Mouse (Mus musculus) megakaryocyte, embryonic 14.5 days (primary cell): ENCODE results near the gene Stim1. TPM values are rescaled to one million over a fixed set of nuclear protein-coding genes. Genes with fewer than 3 reads are reported as not detected.
"Not testable (repeated sequence)": the region's sequence is repeated elsewhere in the genome, so short reads cannot be mapped to it uniquely, and the experiment has no call there.

ENCODE experiments used
- H3K27me3 ChIP-seq: replicated peaks from 2 replicates; pipeline ENCODE3; 2012; ENCODE audit warnings: inconsistent platforms
- H3K36me3 ChIP-seq: replicated peaks from 2 replicates; pipeline ENCODE3; 2012; ENCODE audit warnings: low read length, inconsistent platforms, mixed read lengths
- H3K4me1 ChIP-seq: 2 replicates; pipeline ENCODE4 v1.6.1; 2012; ENCODE audit warnings: inconsistent platforms
- H3K4me3 ChIP-seq: replicated peaks from 2 replicates; pipeline ENCODE3; 2012; ENCODE audit warnings: moderate library complexity, mild to moderate bottlenecking, inconsistent platforms
- H3K9me3 ChIP-seq: 2 replicates; pipeline ENCODE4 v1.6.1; 2012; ENCODE audit warnings: inconsistent platforms
- FLI1 ChIP-seq: IDR thresholded peaks from 2 replicates; pipeline ENCODE4 v1.6.1; 2012; ENCODE audit warnings: low read length, inconsistent platforms, mixed read lengths
- GATA1 ChIP-seq: IDR thresholded peaks from 3 replicates; pipeline ENCODE4 v1.6.1; 2012; ENCODE audit warnings: mixed read lengths, low read length, inconsistent platforms, borderline replicate concordance
- polyA plus RNA-seq: library from polyadenylated mRNA; stranded (reverse); fragments of >175 nt; gene quantifications from 2 replicates; pipeline ENCODE4 v1.2.3, GENCODE M21; 2012; ENCODE audit warnings: low replicate concordance; ENCODE audit not compliant: insufficient read depth

Stim1 gene
- polyA plus RNA-seq, 1 experiment, result 106 TPM

GRCm38 (mm10) chr7:102260518-102260917, 7.1 kb upstream of the Stim1 start:
- Histone ChIP-seq H3K4me1 (peaks cover 7% of the 10 kb centered on the region), H3K9me3 (no peaks in the 10 kb centered on the region), H3K27me3 (no peaks in the 10 kb centered on the region), H3K4me3 (no peak overlapping the region), H3K36me3 (no peaks in the 10 kb centered on the region)
- TF ChIP-seq FLI1, result no peak
- no peak for TF ChIP-seq GATA1

- peaks cover 18% of the 10 kb centered on the region for H3K4me1 ChIP-seq
- TF ChIP-seq GATA1, result no peak
- TF ChIP-seq FLI1, result no peak
- no peaks in the 10 kb centered on the region for H3K27me3 ChIP-seq
- H3K36me3 ChIP-seq, result no peaks in the 10 kb centered on the region
- H3K9me3 ChIP-seq, result no peaks in the 10 kb centered on the region
- H3K4me3 ChIP-seq, result no peak overlapping the region
Observed at GRCm38 (mm10) chr7:102263020-102263419, 4.6 kb upstream of the Stim1 start.

GRCm38 (mm10) chr7:102266021-102266400, 1.6 kb upstream of the Stim1 start:
- H3K27me3 ChIP-seq, H3K9me3 ChIP-seq: not testable (repeated sequence)
- Histone ChIP-seq H3K4me1 (peaks cover 27% of the 10 kb centered on the region), H3K36me3 (peaks cover 10% of the 10 kb centered on the region), H3K4me3 (peak overlapping the region; percentile 99)

GRCm38 (mm10) chr7:102266401-102267042, 1.1 kb upstream of the Stim1 start:
- Histone ChIP-seq H3K4me1 (peaks cover 32% of the 10 kb centered on the region), H3K36me3 (peaks cover 14% of the 10 kb centered on the region), H3K4me3 (peak overlapping the region; percentile 99), H3K27me3 (no peaks in the 10 kb centered on the region), H3K9me3 (no peaks in the 10 kb centered on the region)
- TF ChIP-seq FLI1, result no peak
- no peak for TF ChIP-seq GATA1

GRCm38 (mm10) chr7:102267113-102267579, 460 bp upstream of the Stim1 start:
- peaks cover 39% of the 10 kb centered on the region for H3K4me1 ChIP-seq
- no peaks in the 10 kb centered on the region for H3K27me3 ChIP-seq
- H3K9me3 ChIP-seq, result no peaks in the 10 kb centered on the region
- peak overlapping the region; percentile 99 for H3K4me3 ChIP-seq
- peaks cover 14% of the 10 kb centered on the region for H3K36me3 ChIP-seq
- TF ChIP-seq FLI1 (no peak), GATA1 (no peak)

GRCm38 (mm10) chr7:102268395-102268748, 766 bp downstream of the Stim1 start:
- Histone ChIP-seq H3K36me3 (peaks cover 26% of the 10 kb centered on the region), H3K27me3 (no peaks in the 10 kb centered on the region), H3K9me3 (no peaks in the 10 kb centered on the region), H3K4me3 (peak overlapping the region; percentile 99), H3K4me1 (peaks cover 51% of the 10 kb centered on the region)
- no peak for TF ChIP-seq GATA1
- TF ChIP-seq FLI1, result no peak

- Histone ChIP-seq H3K4me3 (peak overlapping the region; percentile 84), H3K9me3 (no peaks in the 10 kb centered on the region), H3K36me3 (peaks cover 45% of the 10 kb centered on the region), H3K4me1 (peaks cover 76% of the 10 kb centered on the region), H3K27me3 (no peaks in the 10 kb centered on the region)
- TF ChIP-seq FLI1 (no peak), GATA1 (no peak)
Observed at GRCm38 (mm10) chr7:102272422-102272948, 4.9 kb downstream of the Stim1 start.

- TF ChIP-seq GATA1, result no peak
- TF ChIP-seq FLI1, result no peak
- H3K4me1 ChIP-seq, result peaks cover 89% of the 10 kb centered on the region
- no peak overlapping the region for H3K4me3 ChIP-seq
- H3K9me3 ChIP-seq, result no peaks in the 10 kb centered on the region
- H3K36me3 ChIP-seq, result peaks cover 75% of the 10 kb centered on the region
- no peaks in the 10 kb centered on the region for H3K27me3 ChIP-seq
Observed at GRCm38 (mm10) chr7:102281403-102281802, 13.8 kb downstream of the Stim1 start.

- TF ChIP-seq GATA1 (no peak), FLI1 (no peak)
- Histone ChIP-seq H3K27me3 (no peaks in the 10 kb centered on the region), H3K4me3 (no peak overlapping the region), H3K9me3 (no peaks in the 10 kb centered on the region), H3K4me1 (peaks cover 86% of the 10 kb centered on the region), H3K36me3 (peaks cover 74% of the 10 kb centered on the region)
Observed at GRCm38 (mm10) chr7:102282261-102282660, 14.7 kb downstream of the Stim1 start.

GRCm38 (mm10) chr7:102289466-102289865, 21.9 kb downstream of the Stim1 start:
- H3K36me3 ChIP-seq, result peaks cover 51% of the 10 kb centered on the region
- TF ChIP-seq FLI1 (no peak), GATA1 (no peak)

More at GRCm38 (mm10) chr7:102289466-102289865, 21.9 kb downstream of the Stim1 start:
- Histone ChIP-seq H3K9me3 (no peaks in the 10 kb centered on the region), H3K4me3 (no peak overlapping the region), H3K4me1 (peaks cover 75% of the 10 kb centered on the region), H3K27me3 (no peaks in the 10 kb centered on the region)
